Mouse (Mus musculus): ENCODE data around the gene Acaa1b. TPM values are rescaled to one million over a fixed set of nuclear protein-coding genes. Genes with fewer than 3 reads are reported as not detected.

The Acaa1b gene
- polyA plus RNA-seq (2015; fragmentation: Nextera tagmentation; extraction: Ambion mirVana) = 1.7 and 2.3 TPM in 2 replicates

- no peak within 1 kb of the TSS for H3K27ac ChIP-seq (ENCODE audit: low read length)
- peak within 1 kb of the TSS; percentile 48 for H3K4me3 ChIP-seq (replicated peaks; ENCODE audit: low read length)
- H3K9ac ChIP-seq (ENCODE audit: low read length) = peak within 1 kb of the TSS; percentile 52
- under 1% methylated on average over 65 of the region's 65 CpGs for WGBS
- no peaks in the 10 kb centered on the region for H3K36me3 ChIP-seq (ENCODE audit: control insufficient read depth, insufficient read depth, low read length)
- no peaks in the 10 kb centered on the region for H3K9me3 ChIP-seq (replicated peaks; ENCODE audit: control insufficient read depth, low read length)
- no peaks in the 10 kb centered on the region for H3K27me3 ChIP-seq (ENCODE audit: control insufficient read depth, insufficient read depth, low read length)
- ATAC-seq (ENCODE audit: insufficient read depth, low FRiP score) = peak; percentile 80
- H3K4me2 ChIP-seq (ENCODE audit: low read depth, low read length) = peak within 1 kb of the TSS; percentile 60
- no peaks in the 10 kb centered on the region for H3K4me1 ChIP-seq (ENCODE audit: control insufficient read depth, insufficient read depth, low read length)
Measured at GRCm38 (mm10) chr9:119156278-119157201, at the start of gene Acaa1b. Gene Acaa1b (minus strand): TSS chr9:119157093.

GRCm38 (mm10) chr9:119206666-119207065, 49.8 kb upstream of the Acaa1b start:
- H3K9me3 ChIP-seq (replicated peaks; ENCODE audit: control insufficient read depth, low read length) = no peaks in the 10 kb centered on the region
- H3K36me3 ChIP-seq (ENCODE audit: control insufficient read depth, insufficient read depth, low read length) = no peaks in the 10 kb centered on the region
- no peak overlapping the region for H3K4me3 ChIP-seq (replicated peaks; ENCODE audit: low read length)
- WGBS = 68% methylated on average over 2 of the region's 2 CpGs
- ATAC-seq (ENCODE audit: insufficient read depth, low FRiP score) = no peak
- no peaks in the 10 kb centered on the region for H3K27me3 ChIP-seq (ENCODE audit: control insufficient read depth, insufficient read depth, low read length)
- H3K4me1 ChIP-seq (ENCODE audit: control insufficient read depth, insufficient read depth, low read length) = no peaks in the 10 kb centered on the region
- H3K9ac ChIP-seq (ENCODE audit: low read length) = no peak overlapping the region
- H3K4me2 ChIP-seq (ENCODE audit: low read depth, low read length) = no peak overlapping the region
- no peak overlapping the region for H3K27ac ChIP-seq (ENCODE audit: low read length)

- no peak for ATAC-seq (ENCODE audit: insufficient read depth, low FRiP score)
- Histone ChIP-seq H3K4me1 (ENCODE audit: control insufficient read depth, insufficient read depth, low read length) (no peaks in the 10 kb centered on the region), H3K27ac (ENCODE audit: low read length) (no peak overlapping the region), H3K9ac (ENCODE audit: low read length) (no peak overlapping the region), H3K4me2 (ENCODE audit: low read depth, low read length) (no peak overlapping the region), H3K4me3 (replicated peaks; ENCODE audit: low read length) (no peak overlapping the region), H3K36me3 (ENCODE audit: control insufficient read depth, insufficient read depth, low read length) (no peaks in the 10 kb centered on the region), H3K27me3 (ENCODE audit: control insufficient read depth, insufficient read depth, low read length) (no peaks in the 10 kb centered on the region), H3K9me3 (replicated peaks; ENCODE audit: control insufficient read depth, low read length) (no peaks in the 10 kb centered on the region)
- 90% methylated on average over 5 of the region's 5 CpGs for WGBS
Measured at GRCm38 (mm10) chr9:119205756-119206155, 48.9 kb upstream of the Acaa1b start.

GRCm38 (mm10) chr9:119203617-119204016, 46.7 kb upstream of the Acaa1b start:
- Histone ChIP-seq H3K4me1 (ENCODE audit: control insufficient read depth, insufficient read depth, low read length) (no peaks in the 10 kb centered on the region), H3K27ac (ENCODE audit: low read length) (no peak overlapping the region)
- no peak for ATAC-seq (ENCODE audit: insufficient read depth, low FRiP score)

GRCm38 (mm10) chr9:119201653-119202052, 44.8 kb upstream of the Acaa1b start:
- Histone ChIP-seq H3K9ac (ENCODE audit: low read length) (no peak overlapping the region), H3K4me2 (ENCODE audit: low read depth, low read length) (no peak overlapping the region), H3K4me1 (ENCODE audit: control insufficient read depth, insufficient read depth, low read length) (no peaks in the 10 kb centered on the region), H3K36me3 (ENCODE audit: control insufficient read depth, insufficient read depth, low read length) (no peaks in the 10 kb centered on the region), H3K9me3 (replicated peaks; ENCODE audit: control insufficient read depth, low read length) (no peaks in the 10 kb centered on the region), H3K4me3 (replicated peaks; ENCODE audit: low read length) (no peak overlapping the region), H3K27ac (ENCODE audit: low read length) (no peak overlapping the region), H3K27me3 (ENCODE audit: control insufficient read depth, insufficient read depth, low read length) (no peaks in the 10 kb centered on the region)
- WGBS = 78% methylated on average over 5 of the region's 5 CpGs
- no peak for ATAC-seq (ENCODE audit: insufficient read depth, low FRiP score)

More at GRCm38 (mm10) chr9:119203617-119204016, 46.7 kb upstream of the Acaa1b start:
- WGBS = 97% methylated on average over 9 of the region's 9 CpGs
- H3K27me3 ChIP-seq (ENCODE audit: control insufficient read depth, insufficient read depth, low read length) = no peaks in the 10 kb centered on the region
- H3K9ac ChIP-seq (ENCODE audit: low read length) = no peak overlapping the region
- H3K9me3 ChIP-seq (replicated peaks; ENCODE audit: control insufficient read depth, low read length) = no peaks in the 10 kb centered on the region
- H3K4me3 ChIP-seq (replicated peaks; ENCODE audit: low read length) = no peak overlapping the region
- H3K36me3 ChIP-seq (ENCODE audit: control insufficient read depth, insufficient read depth, low read length) = no peaks in the 10 kb centered on the region
- no peak overlapping the region for H3K4me2 ChIP-seq (ENCODE audit: low read depth, low read length)

GRCm38 (mm10) chr9:119199151-119199861, 42.4 kb upstream of the Acaa1b start:
- H3K4me3 ChIP-seq (replicated peaks; ENCODE audit: low read length) = no peak overlapping the region
- no peak overlapping the region for H3K27ac ChIP-seq (ENCODE audit: low read length)
- H3K9me3 ChIP-seq (replicated peaks; ENCODE audit: control insufficient read depth, low read length) = no peaks in the 10 kb centered on the region
- no peaks in the 10 kb centered on the region for H3K27me3 ChIP-seq (ENCODE audit: control insufficient read depth, insufficient read depth, low read length)
- H3K4me2 ChIP-seq (ENCODE audit: low read depth, low read length) = no peak overlapping the region
- WGBS = 74% methylated on average over 10 of the region's 10 CpGs
- H3K9ac ChIP-seq (ENCODE audit: low read length) = no peak overlapping the region
- H3K4me1 ChIP-seq (ENCODE audit: control insufficient read depth, insufficient read depth, low read length) = no peaks in the 10 kb centered on the region
- no peaks in the 10 kb centered on the region for H3K36me3 ChIP-seq (ENCODE audit: control insufficient read depth, insufficient read depth, low read length)
- no peak for ATAC-seq (ENCODE audit: insufficient read depth, low FRiP score)

GRCm38 (mm10) chr9:119192202-119192990, 35.5 kb upstream of the Acaa1b start:
- no peak overlapping the region for H3K4me2 ChIP-seq (ENCODE audit: low read depth, low read length)
- H3K4me3 ChIP-seq (replicated peaks; ENCODE audit: low read length) = no peak overlapping the region
- H3K27me3 ChIP-seq (ENCODE audit: control insufficient read depth, insufficient read depth, low read length) = no peaks in the 10 kb centered on the region
- no peaks in the 10 kb centered on the region for H3K9me3 ChIP-seq (replicated peaks; ENCODE audit: control insufficient read depth, low read length)
- peak; percentile 58; the same call in 1 of the 2 replicates for ATAC-seq (ENCODE audit: insufficient read depth, low FRiP score)
- WGBS = 35% methylated on average over 11 of the region's 11 CpGs
- no peak overlapping the region for H3K9ac ChIP-seq (ENCODE audit: low read length)
- no peaks in the 10 kb centered on the region for H3K4me1 ChIP-seq (ENCODE audit: control insufficient read depth, insufficient read depth, low read length)
- no peaks in the 10 kb centered on the region for H3K36me3 ChIP-seq (ENCODE audit: control insufficient read depth, insufficient read depth, low read length)
- H3K27ac ChIP-seq (ENCODE audit: low read length) = no peak overlapping the region

GRCm38 (mm10) chr9:119181241-119181728, 24.4 kb upstream of the Acaa1b start:
- peak; percentile 66 for ATAC-seq (ENCODE audit: insufficient read depth, low FRiP score)
- Histone ChIP-seq H3K4me3 (replicated peaks; ENCODE audit: low read length) (no peak overlapping the region), H3K4me2 (ENCODE audit: low read depth, low read length) (no peak overlapping the region), H3K27me3 (ENCODE audit: control insufficient read depth, insufficient read depth, low read length) (no peaks in the 10 kb centered on the region), H3K36me3 (ENCODE audit: control insufficient read depth, insufficient read depth, low read length) (no peaks in the 10 kb centered on the region), H3K9me3 (replicated peaks; ENCODE audit: control insufficient read depth, low read length) (no peaks in the 10 kb centered on the region), H3K27ac (ENCODE audit: low read length) (no peak overlapping the region), H3K9ac (ENCODE audit: low read length) (no peak overlapping the region), H3K4me1 (ENCODE audit: control insufficient read depth, insufficient read depth, low read length) (peaks cover 8% of the 10 kb centered on the region; the same call in 1 of the 2 replicates)
- 6% methylated on average over 3 of the region's 3 CpGs for WGBS

All from stomach, embryonic 16.5 days (tissue).